Mouse (Mus musculus) brain, embryonic 18.5 days (tissue): ENCODE measurements around the gene Ctxn2.
"Not testable (repeated sequence)": the region's sequence is repeated elsewhere in the genome, so short reads cannot be mapped to it uniquely, and the experiment has no call there.

Source experiments
- DNase-seq: peaks from one replicate; pipeline ENCODE4 v3.0.0-alpha.2; 2012; ENCODE audit warnings: low read depth, low spot score

Ctxn2 gene

DNA sequence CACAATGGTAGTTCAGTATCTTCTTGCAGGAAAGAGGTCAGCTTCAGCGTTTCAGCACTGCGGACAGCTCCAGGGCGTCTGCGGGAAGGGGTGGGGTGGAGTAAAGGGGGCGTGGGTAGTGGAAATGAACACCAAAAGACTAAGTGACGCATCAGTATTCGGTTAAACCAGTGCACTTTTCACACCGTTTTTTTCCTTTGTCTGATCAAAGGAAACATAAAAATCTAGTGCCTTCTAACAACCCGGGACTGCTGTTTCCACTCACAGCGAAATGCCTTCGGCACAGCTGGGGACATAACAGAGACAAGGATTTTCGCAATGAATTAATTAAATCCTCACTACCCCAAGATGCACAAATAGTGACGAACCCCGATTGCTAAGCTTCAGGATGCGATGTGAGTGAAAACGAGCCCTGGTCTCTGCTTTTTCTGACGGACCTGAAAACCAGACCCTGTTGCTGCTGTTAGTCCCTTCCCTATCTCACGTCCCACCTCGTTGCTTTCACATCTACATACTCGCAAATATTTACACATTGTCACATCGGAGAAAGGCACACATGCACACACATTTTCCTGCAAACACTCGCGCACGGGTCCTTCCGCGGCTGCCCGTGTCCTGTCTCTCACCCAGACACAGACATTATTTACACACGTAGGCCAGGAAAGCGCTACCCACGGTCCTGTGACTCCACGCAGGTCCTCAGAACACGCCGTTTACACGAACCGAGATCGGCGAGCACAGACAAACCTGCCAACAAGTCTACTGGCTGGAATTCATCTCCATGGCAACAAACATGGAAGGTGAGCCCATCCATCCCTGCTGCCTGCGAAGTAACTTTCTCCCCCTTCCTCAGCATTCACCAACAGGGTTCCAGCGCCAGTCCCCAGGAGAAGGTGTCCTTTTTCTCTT lies at the start of gene Ctxn2:
Ctxn2 (plus strand) TSS at position 790 of the 909 bp plus-strand sequence.
- DNase-seq = peak; percentile 39

DNA sequence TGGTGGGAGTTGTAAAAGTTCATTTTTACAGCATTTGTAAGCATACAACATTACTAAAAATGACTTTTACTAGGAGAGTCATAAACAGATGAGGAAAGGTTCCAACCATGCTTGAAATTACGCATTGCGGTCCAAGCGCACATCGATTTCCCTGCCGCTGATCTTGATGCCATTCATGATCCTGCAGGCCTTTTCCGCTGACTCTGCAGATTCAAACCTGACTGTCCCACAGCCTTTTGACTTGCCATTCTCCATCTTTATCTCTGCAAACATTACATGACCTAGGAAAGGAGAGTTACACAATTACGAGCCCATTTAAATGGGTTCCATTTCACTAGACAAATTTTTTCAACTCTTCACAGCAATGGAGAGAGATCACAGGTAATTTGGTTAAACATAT lies 47.7 kb upstream of the Ctxn2 start:
- DNase-seq = no peak

DNA sequence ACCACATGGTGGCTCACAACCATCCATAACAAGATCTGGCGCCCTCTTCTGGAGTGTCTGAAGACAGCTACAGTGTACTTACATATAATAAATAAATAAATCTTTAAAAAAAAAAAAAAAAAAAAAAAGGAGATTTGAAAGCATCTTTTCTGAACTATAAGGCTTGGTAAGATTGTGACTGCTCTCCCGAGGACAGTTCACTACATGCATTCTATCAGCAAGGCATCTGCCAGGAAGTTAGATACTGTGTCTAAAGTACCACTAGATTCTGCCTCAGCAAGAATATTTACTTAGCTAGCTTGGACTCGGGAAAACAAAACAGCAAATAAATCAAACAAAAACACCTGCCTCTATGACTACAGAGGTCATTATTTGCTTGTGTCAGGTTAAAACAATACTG lies 44.4 kb upstream of the Ctxn2 start:
- DNase-seq = not testable (repeated sequence)

DNA sequence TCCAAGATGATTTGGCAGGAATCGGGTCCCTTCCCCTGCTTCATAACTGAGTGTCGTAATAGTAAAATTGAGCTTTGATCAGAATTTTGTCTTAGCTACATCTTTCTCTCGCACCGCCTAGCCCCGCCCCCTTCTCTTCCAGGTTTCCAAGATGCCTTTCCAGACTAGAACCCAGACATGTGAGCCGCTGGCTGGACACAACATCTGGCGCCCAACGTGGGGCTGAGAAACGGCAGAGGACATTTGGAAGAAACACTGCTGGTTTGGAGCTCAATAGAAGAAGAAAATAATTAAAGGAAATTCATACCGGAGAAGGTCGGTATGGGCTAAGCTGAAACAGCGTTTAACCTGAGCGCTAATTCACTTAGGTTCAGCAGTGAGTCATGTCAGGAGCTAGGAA lies 32.0 kb upstream of the Ctxn2 start:
- not testable (repeated sequence) for DNase-seq

DNA sequence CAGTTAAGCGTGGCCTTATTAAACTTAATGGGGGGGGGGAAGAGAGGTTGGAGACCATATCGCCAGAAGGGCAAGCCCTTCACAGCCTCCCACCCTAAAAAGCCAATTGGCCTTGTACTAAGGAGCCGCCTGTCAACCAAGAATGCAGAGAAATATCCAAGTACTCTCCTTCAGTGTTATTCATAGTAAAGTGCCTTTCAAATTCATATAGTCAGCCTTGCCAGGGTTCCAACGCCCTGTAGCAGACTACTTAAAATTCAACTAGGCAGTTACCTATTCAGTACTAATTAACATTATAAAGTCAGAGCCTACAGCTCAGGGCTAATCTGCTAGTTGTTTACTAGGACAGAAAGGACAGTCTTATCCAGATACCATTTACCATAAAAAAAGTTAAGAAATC lies 30.0 kb upstream of the Ctxn2 start:
- not testable (repeated sequence) for DNase-seq

DNA sequence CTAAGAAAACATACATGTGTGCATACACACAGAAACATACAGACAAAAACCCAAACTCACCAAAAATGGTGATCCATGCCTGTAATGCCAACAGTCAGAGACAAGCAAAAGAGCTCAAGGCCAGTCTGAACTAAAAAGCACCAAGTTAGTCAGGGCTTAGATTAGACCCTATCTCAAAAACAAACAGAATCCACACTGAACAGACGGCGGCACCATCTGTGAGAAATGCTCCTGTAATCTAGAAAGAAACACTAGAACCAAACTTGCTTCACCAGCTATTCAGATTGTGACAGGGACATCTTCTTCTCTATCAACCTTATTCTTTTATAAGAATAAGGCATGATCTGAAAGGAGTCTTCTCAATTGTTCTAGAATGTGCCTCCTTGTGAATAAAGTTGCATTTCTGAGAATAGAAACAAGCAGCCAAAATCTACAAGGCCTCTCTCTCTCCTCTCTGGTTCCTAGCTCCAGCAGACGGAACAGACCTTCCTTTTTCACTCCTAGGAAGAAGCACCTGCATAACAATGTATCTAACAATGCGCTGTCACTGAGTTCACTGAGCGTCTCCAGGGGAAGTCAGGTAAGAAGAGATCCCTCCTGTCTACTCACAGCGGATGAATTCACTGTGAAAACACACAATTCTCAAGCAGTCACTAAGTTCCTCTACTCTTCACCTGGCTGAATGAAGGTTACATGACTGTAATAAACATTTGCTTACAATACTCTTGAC lies 16.9 kb upstream of the Ctxn2 start:
- DNase-seq = no peak

DNA sequence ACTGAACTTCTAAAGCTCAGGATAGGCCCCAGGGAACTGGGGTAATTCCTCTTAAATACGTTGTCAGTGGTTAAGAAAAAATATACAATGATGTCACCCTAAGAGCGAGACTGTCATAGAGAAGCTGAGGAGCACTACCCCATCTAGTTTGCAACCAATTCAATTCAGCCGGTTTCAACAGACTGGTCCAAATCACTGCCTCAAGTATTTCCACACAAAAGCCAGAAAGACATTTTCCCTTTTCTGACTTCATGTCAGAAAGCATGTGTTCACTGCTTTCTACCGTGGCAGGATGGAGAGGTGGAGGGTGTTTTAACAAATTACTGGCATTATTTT lies 14.2 kb upstream of the Ctxn2 start:
- DNase-seq = peak; percentile 28

DNA sequence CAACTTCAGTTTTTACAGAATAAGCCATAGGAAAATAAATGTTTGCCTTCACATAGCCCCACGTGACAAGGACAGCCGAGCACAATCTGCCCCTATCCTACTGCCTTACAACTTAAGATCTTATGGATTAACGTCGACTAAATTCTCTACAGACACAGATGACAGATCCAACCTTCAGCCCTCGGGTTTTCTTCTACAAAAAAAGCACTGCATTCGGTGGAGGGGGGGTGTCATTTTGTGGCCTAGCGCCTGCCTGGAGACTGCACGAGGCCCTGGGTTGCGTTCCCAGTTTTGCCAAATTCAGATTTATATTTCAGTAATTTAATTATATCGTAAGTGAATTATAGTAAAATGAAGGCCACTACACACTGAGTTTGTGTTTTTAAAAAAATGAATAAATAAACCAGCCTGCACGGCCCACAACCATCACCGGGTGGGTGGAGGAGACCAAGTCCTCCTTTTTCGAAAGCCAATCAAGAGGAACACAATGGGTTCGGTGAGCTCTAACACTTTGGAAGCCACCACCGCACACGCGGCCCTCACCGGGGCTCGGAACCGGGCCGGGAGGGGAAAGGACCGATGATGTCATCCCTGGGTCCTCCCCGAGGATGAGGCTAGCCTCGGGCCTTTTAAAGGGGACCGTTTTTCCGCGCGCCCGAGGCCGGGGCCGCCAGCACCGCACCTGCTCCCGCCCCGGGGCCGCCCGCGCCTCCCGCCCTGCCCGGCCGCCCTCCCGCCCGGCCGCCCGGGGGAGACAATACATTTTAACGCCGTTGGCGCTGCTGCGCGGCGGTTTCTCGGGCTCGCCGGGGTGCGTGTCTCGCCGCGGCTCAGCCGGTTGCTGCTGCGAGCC lies 13.6 kb upstream of the Ctxn2 start:
- peak; percentile 36 for DNase-seq

DNA sequence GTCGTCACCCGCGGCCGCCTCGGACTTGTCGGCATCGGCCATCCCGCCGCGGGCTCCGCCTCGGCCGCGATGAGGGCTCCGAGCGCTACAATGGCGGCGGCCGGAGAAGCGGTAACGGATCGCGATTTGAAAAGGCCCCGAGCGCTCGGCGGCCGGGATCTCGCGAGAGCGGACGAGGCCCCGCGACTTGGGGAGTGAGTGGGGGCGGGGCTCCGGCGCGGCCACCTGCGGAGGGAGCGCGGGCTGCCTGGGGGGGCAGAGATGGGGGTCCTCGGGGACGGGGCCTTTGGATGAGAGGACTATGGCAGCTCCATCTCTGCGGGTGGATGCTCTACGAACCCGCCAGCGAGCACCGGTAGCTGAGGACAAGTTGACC lies 13.0 kb upstream of the Ctxn2 start, which contains the start of gene Myef2:
Myef2 (minus strand) TSS at position 185 of the 376 bp plus-strand sequence.
- peak; percentile 71 for DNase-seq

DNA sequence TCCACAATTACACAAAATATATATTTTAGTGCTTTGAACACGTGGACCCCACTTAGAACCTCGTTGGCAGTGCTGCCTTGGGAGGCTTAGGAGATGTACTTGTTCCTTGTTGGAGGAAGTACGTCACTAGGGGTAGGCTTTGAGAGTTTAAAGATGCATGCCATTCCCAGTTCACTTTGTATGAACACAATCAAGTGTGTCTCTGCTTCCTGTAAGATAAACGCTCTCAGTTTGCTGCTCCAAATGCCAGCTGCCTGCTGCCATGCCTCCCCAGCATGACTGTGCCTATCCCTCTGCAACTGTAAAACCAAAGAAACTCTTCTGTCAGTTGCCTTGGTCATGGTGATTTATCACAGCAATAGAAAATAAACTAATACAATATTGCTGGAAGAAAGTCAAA lies 10.7 kb upstream of the Ctxn2 start:
- no peak for DNase-seq

DNA sequence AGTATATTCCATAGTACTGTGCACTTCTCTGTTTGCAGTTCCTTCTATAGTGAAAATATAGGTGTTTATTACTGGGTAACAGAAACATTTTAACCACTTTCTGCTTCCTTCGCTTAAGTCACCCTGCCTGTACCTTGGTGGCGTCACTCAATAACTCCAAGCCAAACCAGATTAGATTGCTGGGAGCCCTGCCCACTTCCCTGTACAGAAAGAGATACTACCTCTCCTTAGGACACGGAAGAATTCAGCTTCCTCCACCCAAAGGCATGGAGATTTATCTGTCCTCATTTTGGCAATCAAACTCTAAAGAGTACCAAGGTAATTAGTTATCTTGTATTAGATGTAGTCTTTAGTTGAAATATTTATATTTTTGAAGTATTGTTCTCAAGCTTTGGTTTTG lies 9.7 kb upstream of the Ctxn2 start:
- DNase-seq = no peak

DNA sequence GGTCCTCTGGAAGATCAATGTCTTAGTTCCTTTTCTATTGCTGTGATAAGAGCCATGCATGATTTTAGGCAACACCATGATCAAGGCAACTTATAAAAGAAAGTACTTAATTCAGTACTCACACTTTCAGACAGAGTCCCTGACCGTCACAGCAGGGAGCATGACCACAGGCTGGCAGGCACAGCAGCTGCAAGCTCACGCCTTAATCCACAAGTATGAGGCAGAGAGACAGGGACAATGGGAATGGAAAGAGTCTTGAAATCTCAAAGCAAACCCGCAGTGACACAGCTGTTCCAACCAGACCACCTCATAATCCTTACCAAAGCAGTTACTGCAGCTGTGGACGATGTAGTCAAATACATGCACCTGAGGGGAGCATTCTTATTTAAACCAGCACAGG lies 2.4 kb upstream of the Ctxn2 start:
- DNase-seq = no peak

DNA sequence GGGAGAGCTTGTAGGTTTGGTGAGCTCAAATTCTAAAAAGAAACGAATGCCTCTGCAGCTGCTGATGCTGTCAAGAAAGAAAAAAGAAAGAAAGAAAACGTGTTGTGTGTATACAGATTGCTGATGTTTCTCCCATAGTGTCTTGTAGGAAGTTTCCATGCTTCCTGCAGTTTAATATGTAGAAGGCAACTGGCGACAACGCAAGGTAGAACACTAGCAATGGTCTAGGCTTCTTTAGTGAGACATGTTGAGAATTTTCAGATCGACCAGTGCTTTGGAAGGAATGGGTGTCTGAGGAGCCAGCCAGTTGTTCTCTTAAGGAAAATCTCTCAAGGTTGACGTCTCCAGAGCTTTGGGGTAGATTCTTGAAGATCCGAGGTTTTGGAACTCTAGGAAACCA lies 354 bp downstream of the Ctxn2 start:
- no peak for DNase-seq

DNA sequence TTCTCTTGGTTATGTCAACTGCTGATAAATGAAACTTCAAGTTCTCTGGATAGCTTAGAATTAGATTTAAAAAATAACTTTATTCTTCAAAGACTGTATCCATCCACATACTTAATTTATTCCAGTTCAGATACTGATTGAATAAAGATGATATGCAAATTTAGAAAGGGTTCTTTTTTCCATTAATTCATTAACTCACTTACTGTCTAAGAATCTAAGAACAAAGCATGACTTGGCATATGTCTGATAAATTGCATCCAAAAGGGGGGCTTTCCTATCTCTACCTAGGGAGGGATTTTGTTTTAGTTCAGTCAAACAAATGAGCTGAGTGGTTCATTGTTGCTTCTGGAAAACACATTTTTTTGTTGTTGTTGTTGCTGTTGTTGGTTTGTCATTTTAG lies 5.8 kb downstream of the Ctxn2 start:
- peak; percentile 14 for DNase-seq

DNA sequence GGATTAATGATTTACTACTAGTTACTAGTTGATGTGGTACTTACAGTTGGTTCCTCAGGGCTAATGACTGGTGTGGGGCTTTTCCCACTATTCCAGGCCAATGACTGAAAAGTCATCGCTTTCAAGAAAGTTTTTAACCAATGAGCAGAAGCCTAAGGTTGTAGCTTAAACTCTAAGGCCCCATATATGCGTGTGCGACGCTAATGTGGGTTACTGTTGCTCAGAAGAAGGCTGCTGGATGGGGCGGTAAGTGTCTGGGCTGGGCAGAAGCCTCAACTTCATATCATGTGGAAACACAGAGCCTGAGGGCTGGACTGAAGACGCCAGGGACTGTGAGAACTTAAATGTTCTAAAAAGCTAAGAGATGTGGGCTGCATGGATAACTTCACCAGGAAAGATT lies 15.9 kb downstream of the Ctxn2 start, which contains the start of gene Slc12a1:
Slc12a1 (plus strand) TSS at position 118 of the 400 bp plus-strand sequence.
- no peak for DNase-seq

DNA sequence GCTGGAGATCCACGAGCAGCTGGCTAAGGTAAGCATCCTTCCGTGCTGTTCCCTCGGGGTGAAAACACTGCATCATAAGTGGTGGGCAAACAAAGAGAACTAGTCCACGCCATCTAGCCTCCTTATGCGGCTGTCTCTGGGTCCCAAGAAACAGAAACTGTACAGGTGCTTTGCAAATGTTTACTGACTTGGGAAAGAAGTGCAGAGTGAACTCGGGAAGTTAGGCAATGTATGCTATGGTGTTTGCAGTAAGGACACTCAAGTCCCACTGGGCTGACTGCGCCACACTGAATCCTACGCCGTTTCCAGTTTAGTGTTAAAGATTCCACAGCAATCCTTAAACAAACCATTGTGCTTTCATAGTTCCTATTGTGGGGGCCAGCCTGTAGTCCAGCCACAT lies 17.8 kb downstream of the Ctxn2 start:
- no peak for DNase-seq

DNA sequence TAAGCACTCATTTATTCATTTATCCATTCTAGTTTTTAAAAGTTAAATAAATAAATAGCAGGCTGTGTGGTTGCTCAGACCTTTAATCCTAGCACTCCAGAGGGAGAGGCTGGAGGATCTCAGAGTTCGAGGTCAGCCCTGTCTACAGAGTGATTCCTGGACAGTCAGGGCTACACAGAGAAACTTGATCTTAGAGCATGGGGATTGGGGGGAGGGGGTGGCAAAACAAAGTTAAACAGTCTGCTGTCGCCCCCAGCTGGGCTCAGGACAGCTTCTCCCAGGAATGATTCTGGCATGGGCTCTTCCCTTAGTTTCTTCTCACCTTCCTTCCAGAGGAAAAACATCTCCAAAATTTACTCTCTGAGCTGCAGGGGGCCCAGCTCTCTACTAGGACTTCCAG lies 19.0 kb downstream of the Ctxn2 start:
- DNase-seq = no peak

DNA sequence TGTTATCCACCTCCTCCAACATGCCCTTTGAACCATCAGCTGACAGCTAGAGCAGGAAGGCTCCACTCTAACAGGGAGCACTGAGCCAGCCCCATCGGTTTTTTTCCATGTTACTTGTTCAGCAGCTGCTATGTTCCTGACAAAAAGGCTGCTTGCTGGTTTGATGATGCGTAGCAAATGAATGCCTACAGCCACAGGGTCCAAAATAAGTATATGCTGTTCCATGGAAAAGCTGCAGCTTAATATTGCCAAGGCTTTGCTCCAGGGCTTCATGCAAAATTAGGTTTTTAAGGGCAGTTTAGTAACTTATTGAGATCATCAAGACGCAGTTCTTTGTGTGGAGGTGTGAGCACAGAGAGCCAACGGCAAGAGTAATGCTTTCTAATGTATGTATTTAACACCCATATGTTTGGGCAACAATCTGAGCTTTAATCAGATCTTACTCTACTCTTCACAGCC lies 25.5 kb downstream of the Ctxn2 start:
- DNase-seq = no peak

DNA sequence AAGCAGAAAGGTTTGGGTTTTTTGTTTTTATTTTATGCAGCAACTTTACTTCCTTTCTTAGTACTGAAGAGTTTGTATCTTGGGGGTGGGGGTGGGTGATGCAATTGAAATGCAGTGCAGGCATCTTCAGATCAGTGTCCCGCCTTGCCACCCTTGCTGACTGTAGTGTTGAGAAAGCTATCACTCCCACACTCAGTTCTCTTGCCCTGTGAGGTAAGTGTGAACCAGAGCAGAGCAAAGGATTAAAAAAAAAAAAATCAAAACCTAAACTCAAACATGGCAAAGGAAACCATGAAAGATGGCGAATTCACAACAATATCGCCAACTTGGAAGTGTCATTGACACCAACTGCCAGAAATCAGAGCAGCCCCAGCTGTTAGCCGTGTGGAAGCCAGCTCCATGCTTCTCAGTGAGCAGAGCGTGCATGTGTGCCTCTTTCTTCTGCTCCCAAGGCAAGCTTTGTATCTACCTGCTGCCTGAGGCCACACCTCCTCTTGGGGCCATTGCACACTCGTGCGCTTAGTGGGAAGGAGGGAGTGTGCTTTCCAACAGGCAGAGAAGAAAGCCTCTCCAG lies 41.8 kb downstream of the Ctxn2 start:
- DNase-seq = peak; percentile 57

DNA sequence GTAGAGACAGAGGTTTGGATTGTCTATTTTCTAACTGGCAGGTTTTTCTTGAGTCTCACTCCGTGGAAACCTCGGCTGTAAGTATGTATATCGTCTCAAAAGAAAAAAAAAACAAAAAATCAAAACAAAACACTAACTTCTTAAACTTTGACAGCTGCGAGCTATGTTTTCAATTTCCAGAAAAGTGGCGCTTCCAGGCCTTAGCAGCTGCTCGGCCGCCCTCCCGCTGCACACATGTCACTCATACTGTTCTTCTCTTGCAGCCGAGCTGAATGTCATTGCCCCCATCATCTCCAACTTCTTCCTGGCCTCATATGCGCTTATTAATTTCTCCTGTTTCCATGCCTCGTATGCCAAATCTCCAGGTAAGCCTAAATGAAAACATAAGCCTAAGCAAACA lies 51.4 kb downstream of the Ctxn2 start:
- DNase-seq = no peak

DNA sequence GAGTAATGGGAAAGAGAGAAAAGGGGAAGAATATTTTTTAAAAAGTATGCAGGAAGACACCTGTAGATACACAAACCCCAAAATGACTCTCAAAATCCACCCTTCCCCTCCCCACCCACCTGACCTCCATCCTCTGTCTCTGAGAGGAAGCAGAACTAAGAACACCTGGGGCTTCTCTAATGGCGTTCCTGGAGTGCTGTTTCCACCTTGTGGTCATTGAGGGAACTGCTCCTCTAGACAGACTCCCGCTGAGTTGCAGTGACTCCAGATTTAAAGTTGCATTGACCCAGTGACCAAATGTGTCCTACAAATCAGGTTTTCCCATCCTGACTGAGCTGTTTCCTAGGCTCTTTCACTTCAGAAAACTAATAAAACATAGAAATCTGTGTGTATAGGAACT lies 52.7 kb downstream of the Ctxn2 start:
- no peak for DNase-seq

DNA sequence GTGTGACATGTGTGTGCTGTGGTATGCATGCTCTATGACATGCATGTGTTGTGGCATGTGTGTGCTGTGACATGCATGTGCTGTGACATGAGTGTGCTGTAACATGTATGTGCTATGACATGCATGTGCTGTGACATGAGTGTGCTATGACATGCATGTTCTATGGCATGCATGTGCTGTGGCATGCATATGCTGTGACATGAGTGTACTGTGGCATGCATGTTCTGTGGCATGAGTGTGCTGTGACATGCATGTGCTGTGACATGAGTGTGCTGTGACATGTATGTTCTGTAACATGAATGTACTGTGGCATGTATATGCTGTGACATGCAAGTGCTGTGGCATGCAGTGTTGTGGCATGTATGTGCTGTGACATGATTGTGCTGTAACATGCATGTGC lies 56.4 kb downstream of the Ctxn2 start:
- DNase-seq = no peak
